Mouse (Mus musculus) kidney, postnatal 14 days (tissue): ENCODE results near the gene 1700129C05Rik.

Experiments
- DNase-seq: peaks from one replicate; pipeline ENCODE4 v3.0.0; 2022; ENCODE audit warnings: mixed read lengths

1700129C05Rik gene

GRCm38 (mm10) chr14:59142793-59143192, at the start of gene 1700129C05Rik:
Gene 1700129C05Rik, minus strand, starts transcription at chr14:59142893.
- DNase-seq: no peak

- no peak for DNase-seq
These were observed 43.4 kb upstream of the 1700129C05Rik start for GRCm38 (mm10) chr14:59186121-59186520.

GRCm38 (mm10) chr14:59185514-59185913, 42.8 kb upstream of the 1700129C05Rik start:
- DNase-seq: no peak

DNA sequence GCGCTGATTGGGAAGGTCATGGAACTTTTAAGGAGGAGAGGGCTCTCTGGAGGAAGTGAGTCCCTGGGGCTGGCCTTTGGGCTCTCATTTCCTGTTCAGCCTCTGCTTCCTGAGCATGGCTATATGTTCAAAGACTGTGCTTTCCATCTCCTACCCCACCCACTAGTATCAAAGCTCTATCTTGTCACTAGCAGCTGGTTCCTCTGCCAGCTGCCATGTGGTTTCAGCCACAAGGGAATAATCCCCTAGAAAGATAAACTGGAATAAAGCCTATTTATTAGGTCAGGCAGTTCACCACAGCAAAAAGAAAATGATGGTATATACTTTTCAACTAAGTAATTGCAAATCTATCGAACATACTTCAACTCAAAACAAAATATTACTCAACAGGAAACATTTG, 40.0 kb upstream of the 1700129C05Rik start:
- DNase-seq: no peak

GRCm38 (mm10) chr14:59178649-59179048, 36.0 kb upstream of the 1700129C05Rik start, which contains the start of gene Gm5142:
Gene Gm5142, minus strand, starts transcription at chr14:59178749.
- no peak for DNase-seq

GRCm38 (mm10) chr14:59157016-59157698, 14.5 kb upstream of the 1700129C05Rik start:
- DNase-seq: peak; percentile 70

- peak; percentile 2 for DNase-seq
These were observed 12.9 kb upstream of the 1700129C05Rik start for GRCm38 (mm10) chr14:59155589-59155988.

DNA sequence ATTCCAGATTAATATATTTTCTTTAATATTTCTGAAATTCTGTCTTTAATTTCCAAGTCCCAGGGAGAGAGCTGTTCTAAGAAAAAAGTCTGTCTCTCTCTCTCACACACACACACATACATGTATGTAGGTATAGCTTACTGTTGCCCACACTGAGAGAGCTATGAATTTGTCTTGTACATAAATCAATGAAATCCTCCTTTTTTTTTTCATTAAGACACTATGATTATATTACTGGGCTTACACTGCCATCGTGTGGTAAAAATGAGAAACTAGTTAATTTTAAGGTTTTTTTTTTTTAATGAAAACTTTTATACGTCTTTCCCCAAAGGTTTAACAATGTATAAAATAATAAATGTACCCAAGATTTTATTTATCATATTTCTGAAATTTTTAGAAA, 28.4 kb downstream of the 1700129C05Rik start:
- no peak for DNase-seq

DNA sequence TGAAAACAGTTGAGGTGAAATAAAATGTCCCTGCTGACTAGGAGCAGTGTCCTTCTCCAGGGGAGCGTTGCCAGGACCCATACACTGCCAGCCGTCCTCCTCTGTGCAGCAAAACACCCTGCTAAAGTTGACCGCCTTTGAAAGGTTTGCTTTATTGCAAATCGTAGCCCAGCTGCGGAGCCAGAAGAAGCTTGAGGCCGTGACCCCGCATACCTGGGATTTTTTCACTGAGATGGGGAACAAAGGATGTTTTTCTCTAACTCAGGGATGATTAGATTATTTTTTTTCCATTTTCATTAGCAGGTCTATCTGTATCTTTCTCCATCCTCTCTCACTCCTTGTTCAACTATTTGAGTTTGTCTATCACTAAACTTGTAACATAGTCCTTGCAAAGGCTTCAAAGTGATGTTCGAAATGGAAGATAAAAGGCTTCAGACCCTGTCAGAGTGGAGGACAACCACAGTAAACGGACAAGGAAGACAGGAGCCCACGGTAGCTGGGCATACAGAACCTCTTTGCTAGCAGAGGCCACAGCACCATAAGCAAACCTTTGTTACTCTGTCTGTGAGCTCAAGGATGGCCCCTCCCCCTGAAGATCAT, 38.6 kb downstream of the 1700129C05Rik start:
- peak; percentile 3 for DNase-seq

GRCm38 (mm10) chr14:59093601-59094000, 49.1 kb downstream of the 1700129C05Rik start:
- peak; percentile 43 for DNase-seq

- peak; percentile 38 for DNase-seq
These were observed 58.3 kb downstream of the 1700129C05Rik start for GRCm38 (mm10) chr14:59084396-59084795.
